ENCODE assay signal across 16 mouse cellular contexts in genomic region chr2:54033277-54033676, GRCm38 (mm10). TPM values are rescaled to one million over a fixed set of nuclear protein-coding genes. Genes with fewer than 3 reads are reported as not detected.
"Had no signal": no experiment of that assay in that cellular context is flagged by ENCODE, and none has a peak within 500 bp of the region (broad histone marks: within the 10 kb centered on the region; RNA-seq: fewer than 3 reads in every experiment).

No protein-coding gene starts in this region.

- DNase-seq: kidney, postnatal 36 days; layer of hippocampus, adult 9-11 months; layer of hippocampus, postnatal 36 days; lung, embryonic 14.5 days; lung, postnatal 10 days; lung, postnatal 4 days; retina, postnatal 1 day; thymus, postnatal 4 days had no signal

- H3K9ac ChIP-seq: limb, embryonic 15.5 days; liver, embryonic 12.5 days; lung, embryonic 14.5 days; midbrain, embryonic 15.5 days; neural tube, embryonic 13.5 days had no signal

- H3K4me3 ChIP-seq: limb, embryonic 15.5 days; liver, embryonic 12.5 days; midbrain, embryonic 15.5 days; neural tube, embryonic 13.5 days had no signal

- H3K9me3 ChIP-seq: limb, embryonic 15.5 days; liver, embryonic 12.5 days; midbrain, embryonic 15.5 days; neural tube, embryonic 13.5 days had no signal

- H3K4me1 ChIP-seq: limb, embryonic 15.5 days; liver, embryonic 12.5 days; midbrain, embryonic 15.5 days; neural tube, embryonic 13.5 days had no signal

- H3K27me3 ChIP-seq: limb, embryonic 15.5 days; liver, embryonic 12.5 days; midbrain, embryonic 15.5 days; neural tube, embryonic 13.5 days had no signal

- ATAC-seq: liver, embryonic 12.5 days; midbrain, embryonic 15.5 days had no signal

- H3K4me2 ChIP-seq: limb, embryonic 15.5 days; liver, embryonic 12.5 days; lung, embryonic 14.5 days; midbrain, embryonic 11.5 days; midbrain, embryonic 15.5 days; neural tube, embryonic 13.5 days had no signal

- H3K36me3 ChIP-seq: limb, embryonic 15.5 days; liver, embryonic 12.5 days; midbrain, embryonic 15.5 days; neural tube, embryonic 13.5 days had no signal

- H3K27ac ChIP-seq: kidney, postnatal 0 days; limb, embryonic 15.5 days; liver, embryonic 12.5 days; midbrain, embryonic 15.5 days; neural tube, embryonic 13.5 days; stomach, postnatal 0 days had no signal

RNA-seq across cellular contexts. Expression of gene Rprm, which starts 52.1 kb away (rescaled TPM):
- total RNA-seq: megakaryocyte, adult 5-6 weeks had no signal
